In genomic region chr1:191925496-191925895, GRCm38 (mm10) we compare ENCODE assay signal across 28 mouse cellular contexts. TPM values are rescaled to one million over a fixed set of nuclear protein-coding genes. Genes with fewer than 3 reads are reported as not detected.
DNase-seq lines count a peak whose midpoint lies in the region; ATAC-seq and TF ChIP-seq lines count a peak whose summit lies in the region.
"Had no signal": no experiment of that assay in that cellular context is flagged by ENCODE, and none has a peak within 500 bp of the region (broad histone marks: within the 10 kb centered on the region; RNA-seq: fewer than 3 reads in every experiment).

No protein-coding gene starts in this region.

- H3K27ac ChIP-seq in liver, embryonic 14.5 days, result no peak overlapping the region
- no peak overlapping the region for H3K27ac ChIP-seq in liver, embryonic 11.5 days (ENCODE audit: low read depth, low read length)
- no peak overlapping the region for H3K27ac ChIP-seq in bone marrow, adult 2 months (ENCODE audit: control insufficient read depth, insufficient read depth, low read depth, low read length, poor library complexity)
- H3K27ac ChIP-seq: forebrain, embryonic 10.5 days; heart, adult 2 months; heart, embryonic 15.5 days; limb, embryonic 13.5 days; midbrain, embryonic 12.5 days; neural tube, embryonic 13.5 days; stomach, embryonic 15.5 days had no signal

- H3K9ac ChIP-seq in liver, embryonic 14.5 days (replicated peaks), result no peak overlapping the region
- H3K9ac ChIP-seq in liver, embryonic 11.5 days (ENCODE audit: low read depth, low read length), result no peak overlapping the region
- H3K9ac ChIP-seq: heart, embryonic 15.5 days; limb, embryonic 13.5 days; midbrain, embryonic 12.5 days; neural tube, embryonic 13.5 days; stomach, embryonic 15.5 days had no signal

- TF ChIP-seq EP300 in liver, embryonic 14.5 days (IDR thresholded peaks at IDR 0.05; ENCODE audit: low read depth), result no peak

- peaks cover 0 to 2% of the 10 kb centered on the region in 2 experiments; a peak in 1 of 4 replicates for H3K4me1 ChIP-seq in liver, embryonic 14.5 days (replicated peaks; ENCODE audit: control insufficient read depth in 2 of 2, insufficient read depth in 2 of 2, low read length in 1 of 2)
- no peaks in the 10 kb centered on the region for H3K4me1 ChIP-seq in liver, embryonic 11.5 days (replicated peaks; ENCODE audit: control insufficient read depth, insufficient read depth, low read length)
- peaks cover 49% of the 10 kb centered on the region for H3K4me1 ChIP-seq in E14TG2a.4 (replicated peaks; ENCODE audit: low read depth, low read length)
- H3K4me1 ChIP-seq in bone marrow, adult 2 months (ENCODE audit: control insufficient read depth, insufficient read depth, low read length), result no peaks in the 10 kb centered on the region
- H3K4me1 ChIP-seq: midbrain, embryonic 12.5 days; neural tube, embryonic 13.5 days; stomach, embryonic 15.5 days had no signal

- TF ChIP-seq POLR2A in bone marrow, adult 2 months (IDR thresholded peaks at IDR 0.05; ENCODE audit: borderline replicate concordance, control insufficient read depth, low read depth, low read length), result no peak

- no peaks in the 10 kb centered on the region for H3K27me3 ChIP-seq in liver, embryonic 14.5 days (ENCODE audit: control insufficient read depth, insufficient read depth, low read length)
- peaks cover 11% of the 10 kb centered on the region; the same call in 1 of the 2 replicates for H3K27me3 ChIP-seq in liver, embryonic 11.5 days (replicated peaks; ENCODE audit: control insufficient read depth, insufficient read depth, low read length)
- no peaks in the 10 kb centered on the region for H3K27me3 ChIP-seq in E14TG2a.4 (ENCODE audit: insufficient read depth, low read length)
- H3K27me3 ChIP-seq: limb, embryonic 13.5 days; midbrain, embryonic 12.5 days; neural tube, embryonic 13.5 days; Patski; stomach, embryonic 15.5 days had no signal

- ATAC-seq in liver, embryonic 14.5 days (ENCODE audit: insufficient read depth), result no peak
- ATAC-seq in liver, embryonic 11.5 days (replicated peaks; ENCODE audit: low FRiP score), result no peak
- ATAC-seq: activated CD4-positive, CD25-positive, alpha-beta regulatory T cell, adult 4 months; forebrain, embryonic 16.5 days; hindbrain, embryonic 16.5 days; intestine, embryonic 16.5 days; Patski had no signal

- H3K9me3 ChIP-seq in liver, embryonic 14.5 days (ENCODE audit: control insufficient read depth, low read length), result no peaks in the 10 kb centered on the region
- peaks cover 5% of the 10 kb centered on the region; the same call in 1 of the 2 replicates for H3K9me3 ChIP-seq in liver, embryonic 11.5 days (ENCODE audit: control insufficient read depth, low read length)
- peaks cover 6% of the 10 kb centered on the region; the same call in 1 of the 2 replicates for H3K9me3 ChIP-seq in E14TG2a.4 (ENCODE audit: low read length)
- H3K9me3 ChIP-seq: heart, embryonic 15.5 days; midbrain, embryonic 12.5 days; neural tube, embryonic 13.5 days; stomach, embryonic 15.5 days had no signal

- 50% methylated on average over 4 of the region's 4 CpGs for WGBS in liver, embryonic 14.5 days (ENCODE audit: insufficient replicate concordance)
- WGBS in liver, embryonic 11.5 days, result 48% methylated on average over 4 of the region's 4 CpGs
- WGBS in bone marrow, adult 2 months, result 59% methylated on average over 4 of the region's 4 CpGs

- no peak overlapping the region for H3K4me2 ChIP-seq in liver, embryonic 14.5 days (ENCODE audit: low read depth)
- H3K4me2 ChIP-seq in liver, embryonic 11.5 days, result no peak overlapping the region
- H3K4me2 ChIP-seq: heart, embryonic 15.5 days; limb, embryonic 13.5 days; midbrain, embryonic 12.5 days; neural tube, embryonic 13.5 days; stomach, embryonic 15.5 days had no signal

- H3K36me3 ChIP-seq in liver, embryonic 14.5 days (replicated peaks; ENCODE audit: control insufficient read depth, insufficient read depth, low read depth), result no peaks in the 10 kb centered on the region
- no peaks in the 10 kb centered on the region for H3K36me3 ChIP-seq in liver, embryonic 11.5 days (ENCODE audit: control insufficient read depth, insufficient read depth, low read length)
- H3K36me3 ChIP-seq in E14TG2a.4 (ENCODE audit: insufficient read depth, low read length), result no peaks in the 10 kb centered on the region
- H3K36me3 ChIP-seq: forebrain, embryonic 10.5 days; heart, embryonic 15.5 days; limb, embryonic 13.5 days; midbrain, embryonic 12.5 days; neural tube, embryonic 13.5 days; stomach, embryonic 15.5 days had no signal

- no peak overlapping the region for H3K4me3 ChIP-seq in liver, embryonic 14.5 days (ENCODE audit: insufficient read depth in 1 of 2, low read depth in 2 of 2, low read length in 2 of 2)
- H3K4me3 ChIP-seq in liver, embryonic 11.5 days (ENCODE audit: low read depth, low read length), result no peak overlapping the region
- H3K4me3 ChIP-seq in E14TG2a.4 (replicated peaks; ENCODE audit: low read length), result no peak overlapping the region
- H3K4me3 ChIP-seq in bone marrow, adult 2 months (replicated peaks; ENCODE audit: control insufficient read depth, low read depth, low read length), result no peak overlapping the region
- H3K4me3 ChIP-seq: forebrain, embryonic 10.5 days; heart, adult 2 months; heart, embryonic 15.5 days; limb, embryonic 13.5 days; midbrain, embryonic 12.5 days; neural tube, embryonic 13.5 days; stomach, embryonic 15.5 days had no signal

- DNase-seq in liver, embryonic 14.5 days (ENCODE audit: low read depth in 3 of 3, low spot score in 3 of 3), result no peak
- no peak for DNase-seq in liver, embryonic 11.5 days (ENCODE audit: low spot score)
- peak; percentile 30 for DNase-seq in A20 (ENCODE audit: low read depth, low spot score)
- DNase-seq in cerebellum, postnatal 4 days (ENCODE audit: low spot score in 2 of 2), result no peak
- DNase-seq in urinary bladder, postnatal 4 days (ENCODE audit: low spot score in 2 of 2), result no peak
- DNase-seq: adrenal gland, adult 8-10 months; cerebellum, adult 9-11 months; gastrocnemius, postnatal 14 days; kidney, postnatal 36 days; lung, adult 18-20 months; lung, postnatal 10 days; right cerebral cortex, adult 18-20 months; thymus, adult 18-20 months; thymus, postnatal 36 days had no signal

- 0 out of 2 replicates have a peak, but pooled peaks have one; percentile 32 for TF ChIP-seq CTCF in liver, embryonic 14.5 days (IDR thresholded peaks at IDR 0.05; ENCODE audit: low read depth)
- peak; percentile 40 for TF ChIP-seq CTCF in E14TG2a.4 (conservative IDR thresholded peaks at IDR 0.05; ENCODE audit: low read length)
- peak; percentile 17; the same call in 1 of the 2 replicates for TF ChIP-seq CTCF in bone marrow, adult 2 months (IDR thresholded peaks at IDR 0.05; ENCODE audit: control insufficient read depth, insufficient read depth, low read length)

RNA-seq across cellular contexts. Expression of gene Slc30a1, which starts 18.9 kb away (rescaled TPM):
- 3.8 and 5.9 TPM in 2 replicates for polyA plus RNA-seq in liver, embryonic 14.5 days (2012; rRNA removed)
- 2.1 and 3.2 TPM in 2 replicates for polyA plus RNA-seq in liver, embryonic 14.5 days (2014; fragmentation: Nextera tagmentation; extraction: Ambion mirVana)
- polyA plus RNA-seq in liver, embryonic 11.5 days (2014; fragmentation: Nextera tagmentation; extraction: Ambion mirVana), result 2.6 and 3.1 TPM in 2 replicates
- 5.0 and 7.9 TPM in 2 replicates for polyA plus RNA-seq in bone marrow, adult 2 months (2011; ENCODE audit: insufficient read depth, insufficient read length, low replicate concordance, missing spikeins)

RNA-seq across cellular contexts. Expression of gene Rd3, which starts 51.7 kb away (rescaled TPM):
- polyA plus RNA-seq in liver, embryonic 14.5 days (2012; rRNA removed), result 0.04 TPM in 2 replicates
- polyA plus RNA-seq in liver, embryonic 14.5 days (2014; fragmentation: Nextera tagmentation; extraction: Ambion mirVana), result 0.09 and 0.10 TPM in 2 replicates
- polyA plus RNA-seq in liver, embryonic 11.5 days (2014; fragmentation: Nextera tagmentation; extraction: Ambion mirVana), result 0.21 TPM in 1 of 2 replicates, not detected in the other
- not detected in 2 replicates for polyA plus RNA-seq in bone marrow, adult 2 months (2011; ENCODE audit: insufficient read depth, insufficient read length, low replicate concordance, missing spikeins)
